Mouse (Mus musculus) G1E (cell line): ENCODE data around the gene Edn3.

ENCODE experiments used
- CTCF ChIP-seq: IDR thresholded peaks from 2 replicates; pipeline ENCODE4 v1.5.1; 2012; ENCODE audit warnings: low read depth, low read length, inconsistent platforms, mixed read lengths
- GATA2 ChIP-seq: IDR thresholded peaks from 2 replicates; pipeline ENCODE4 v1.6.1; 2012; ENCODE audit warnings: low read depth, low read length, inconsistent platforms, borderline replicate concordance
- TAL1 ChIP-seq: conservative IDR thresholded peaks from 2 replicates; pipeline ENCODE4 v1.6.1; 2012; ENCODE audit warnings: low read depth, low read length, inconsistent platforms, mixed read lengths

DNA sequence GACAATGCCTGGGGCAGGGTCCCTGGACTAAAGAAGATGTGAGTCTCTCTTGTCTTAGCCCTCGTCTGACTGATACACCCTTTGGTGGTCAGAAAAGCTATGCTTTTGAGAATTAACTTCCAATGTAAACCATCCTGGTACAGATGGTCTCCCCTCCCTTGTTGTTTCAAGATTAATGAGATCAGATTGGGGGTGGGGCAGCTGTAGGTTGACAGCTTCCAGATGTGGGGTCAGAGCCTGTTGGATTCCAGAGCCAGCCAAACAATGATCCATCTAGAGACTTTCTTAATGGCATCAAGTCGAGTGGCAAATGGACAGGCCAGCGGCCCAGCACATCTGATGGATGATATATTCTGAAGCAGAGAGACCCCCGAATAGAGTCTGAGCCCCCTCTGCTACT is 48.9 kb downstream of the Edn3 start:
- TF ChIP-seq CTCF (no peak), TAL1 (no peak), GATA2 (no peak)
